8 mouse cellular contexts compared by ENCODE assay signal in genomic region chr11:3982275-3983209, GRCm38 (mm10). TPM values are rescaled to one million over a fixed set of nuclear protein-coding genes. Genes with fewer than 3 reads are reported as not detected.
DNase-seq lines count a peak whose midpoint lies in the region; ATAC-seq and TF ChIP-seq lines count a peak whose summit lies in the region.
"Had no signal": no experiment of that assay in that cellular context is flagged by ENCODE, and none has a peak within 500 bp of the region (broad histone marks: within the 10 kb centered on the region; RNA-seq: fewer than 3 reads in every experiment).

No protein-coding gene starts in this region.

- H3K27ac ChIP-seq in lung, embryonic 16.5 days (ENCODE audit: low read length): no peak overlapping the region; the same call in 1 of the 2 replicates
- H3K27ac ChIP-seq in hindbrain, embryonic 16.5 days (ENCODE audit: low read depth, low read length): peak overlapping the region; percentile 54; the same call in 1 of the 2 replicates
- peak overlapping the region; percentile 6; the same call in 1 of the 2 replicates for H3K27ac ChIP-seq in limb, embryonic 13.5 days
- peak overlapping the region; percentile 84 for H3K27ac ChIP-seq in stomach, embryonic 16.5 days (ENCODE audit: low read length)

- H3K36me3 ChIP-seq in lung, embryonic 16.5 days (ENCODE audit: control insufficient read depth, insufficient read depth, low read length): peaks cover 15% of the 10 kb centered on the region
- peaks cover 18% of the 10 kb centered on the region for H3K36me3 ChIP-seq in hindbrain, embryonic 16.5 days (ENCODE audit: control insufficient read depth, insufficient read depth, low read length)
- H3K36me3 ChIP-seq in limb, embryonic 13.5 days: peaks cover 37% of the 10 kb centered on the region
- H3K36me3 ChIP-seq in stomach, embryonic 16.5 days (ENCODE audit: control insufficient read depth, insufficient read depth, low read length): peaks cover 5% of the 10 kb centered on the region; the same call in 1 of the 2 replicates

- H3K9me3 ChIP-seq in lung, embryonic 16.5 days (ENCODE audit: control insufficient read depth, low read length): no peaks in the 10 kb centered on the region
- H3K9me3 ChIP-seq in hindbrain, embryonic 16.5 days (ENCODE audit: control insufficient read depth, low read length): no peaks in the 10 kb centered on the region
- H3K9me3 ChIP-seq in limb, embryonic 13.5 days: no peaks in the 10 kb centered on the region
- H3K9me3 ChIP-seq in stomach, embryonic 16.5 days (replicated peaks; ENCODE audit: control insufficient read depth, low read length): no peaks in the 10 kb centered on the region

- no peak for DNase-seq in lung, adult 2 months
- no peak for DNase-seq in cerebellum, adult 18-20 months
- no peak for DNase-seq in natural killer cell, adult 2 months (ENCODE audit: low spot score in 2 of 2)

- no peak for ATAC-seq in lung, embryonic 16.5 days (ENCODE audit: low read depth)
- ATAC-seq in hindbrain, embryonic 16.5 days: no peak; the same call in 1 of the 2 replicates
- ATAC-seq in limb, embryonic 13.5 days (ENCODE audit: low FRiP score, low read depth): no peak
- peak; percentile 15; the same call in 1 of the 2 replicates for ATAC-seq in stomach, embryonic 16.5 days (ENCODE audit: insufficient read depth, low FRiP score)

- H3K27me3 ChIP-seq in lung, embryonic 16.5 days (ENCODE audit: control insufficient read depth, insufficient read depth, low read depth, low read length): peaks cover 24% of the 10 kb centered on the region
- H3K27me3 ChIP-seq in hindbrain, embryonic 16.5 days (replicated peaks; ENCODE audit: control insufficient read depth, insufficient read depth, low read length): no peaks in the 10 kb centered on the region
- H3K27me3 ChIP-seq in limb, embryonic 13.5 days: peaks cover 13% of the 10 kb centered on the region
- peaks cover 12% of the 10 kb centered on the region for H3K27me3 ChIP-seq in stomach, embryonic 16.5 days (ENCODE audit: control insufficient read depth, insufficient read depth, low read length)

- no peak overlapping the region for H3K9ac ChIP-seq in lung, embryonic 16.5 days (ENCODE audit: low read length)
- no peak overlapping the region for H3K9ac ChIP-seq in hindbrain, embryonic 16.5 days (ENCODE audit: low read depth, low read length)
- no peak overlapping the region for H3K9ac ChIP-seq in limb, embryonic 13.5 days
- H3K9ac ChIP-seq in stomach, embryonic 16.5 days (ENCODE audit: low read length): peak overlapping the region; percentile 70

- TF ChIP-seq CTCF in lung, adult 2 months (IDR thresholded peaks at IDR 0.05; ENCODE audit: insufficient read depth, low read length): no peak

- H3K4me1 ChIP-seq in lung, embryonic 16.5 days (replicated peaks; ENCODE audit: control insufficient read depth, insufficient read depth, low read length): peaks cover 9% of the 10 kb centered on the region; the same call in 1 of the 2 replicates
- no peaks in the 10 kb centered on the region for H3K4me1 ChIP-seq in lung, adult 2 months (ENCODE audit: control insufficient read depth, insufficient read depth, low read length)
- peaks cover 11% of the 10 kb centered on the region; the same call in 1 of the 2 replicates for H3K4me1 ChIP-seq in hindbrain, embryonic 16.5 days (ENCODE audit: control insufficient read depth, insufficient read depth, low read depth, low read length)
- H3K4me1 ChIP-seq in limb, embryonic 13.5 days: peaks cover 18% of the 10 kb centered on the region
- 0 out of 2 replicates have a peak, but pooled peaks cover 4% of the 10 kb centered on the region for H3K4me1 ChIP-seq in stomach, embryonic 16.5 days (ENCODE audit: control insufficient read depth, insufficient read depth, low read length)

- 56% methylated on average over 7 of the region's 7 CpGs for WGBS in lung, embryonic 16.5 days
- WGBS in lung, adult 2 months: 69% methylated on average over 7 of the region's 7 CpGs
- WGBS in hindbrain, embryonic 16.5 days: 53% methylated on average over 7 of the region's 7 CpGs
- WGBS in limb, embryonic 13.5 days: 72% methylated on average over 7 of the region's 7 CpGs
- WGBS in stomach, embryonic 16.5 days: 52% methylated on average over 7 of the region's 7 CpGs

- TF ChIP-seq POLR2A in lung, adult 2 months (IDR thresholded peaks at IDR 0.05; ENCODE audit: borderline replicate concordance, extremely low read depth, low read depth, low read length): no peak

- H3K4me2 ChIP-seq in lung, embryonic 16.5 days (ENCODE audit: low read depth, low read length): peak overlapping the region; percentile 55; the same call in 1 of the 2 replicates
- peak overlapping the region; percentile 77 for H3K4me2 ChIP-seq in hindbrain, embryonic 16.5 days (ENCODE audit: low read length)
- no peak overlapping the region for H3K4me2 ChIP-seq in limb, embryonic 13.5 days (replicated peaks)
- peak overlapping the region; percentile 57 for H3K4me2 ChIP-seq in stomach, embryonic 16.5 days (ENCODE audit: low read depth, low read length)

- no peak overlapping the region for H3K4me3 ChIP-seq in lung, embryonic 16.5 days (ENCODE audit: low read length)
- no peak overlapping the region for H3K4me3 ChIP-seq in lung, adult 2 months (replicated peaks; ENCODE audit: extremely low read depth, low read depth, low read length)
- peak overlapping the region; percentile 47; the same call in 1 of the 2 replicates for H3K4me3 ChIP-seq in hindbrain, embryonic 16.5 days (ENCODE audit: low read length)
- no peak overlapping the region for H3K4me3 ChIP-seq in limb, embryonic 13.5 days
- peak overlapping the region; percentile 52 for H3K4me3 ChIP-seq in stomach, embryonic 16.5 days (replicated peaks; ENCODE audit: low read length)

RNA-seq across cellular contexts. Expression of gene Gal3st1, which starts 0.9 kb away (rescaled TPM):
- polyA plus RNA-seq in lung, embryonic 16.5 days (2015; fragmentation: Nextera tagmentation; extraction: Ambion mirVana): 9.5 and 10.0 TPM in 2 replicates
- polyA plus RNA-seq in lung, adult 2 months (2012; rRNA removed): 32.1 and 33.3 TPM in 2 replicates
- 11.3 and 11.6 TPM in 2 replicates for polyA plus RNA-seq in hindbrain, embryonic 16.5 days (2015; fragmentation: Nextera tagmentation; extraction: Ambion mirVana)
- polyA plus RNA-seq in limb, embryonic 13.5 days (2015; fragmentation: Nextera tagmentation; extraction: Ambion mirVana): 4.2 and 4.5 TPM in 2 replicates
- 18.1 and 20.7 TPM in 2 replicates for polyA plus RNA-seq in stomach, embryonic 16.5 days (2015; fragmentation: Nextera tagmentation; extraction: Ambion mirVana)

RNA-seq across cellular contexts. Expression of gene 4930556J24Rik, which starts 6.0 kb away (rescaled TPM):
- polyA plus RNA-seq in lung, embryonic 16.5 days (2015; fragmentation: Nextera tagmentation; extraction: Ambion mirVana): 0.24 and 0.38 TPM in 2 replicates
- polyA plus RNA-seq in lung, adult 2 months (2012; rRNA removed): not detected in 2 replicates
- polyA plus RNA-seq in hindbrain, embryonic 16.5 days (2015; fragmentation: Nextera tagmentation; extraction: Ambion mirVana): not detected in 2 replicates
- 0.32 and 0.37 TPM in 2 replicates for polyA plus RNA-seq in limb, embryonic 13.5 days (2015; fragmentation: Nextera tagmentation; extraction: Ambion mirVana)
- polyA plus RNA-seq in stomach, embryonic 16.5 days (2015; fragmentation: Nextera tagmentation; extraction: Ambion mirVana): 0.12 and 0.20 TPM in 2 replicates
- polyA plus RNA-seq: embryonic facial prominence, embryonic 11.5 days had no signal

RNA-seq across cellular contexts. Expression of gene Pes1, which starts 18.8 kb away (rescaled TPM):
- 76.6 and 78.0 TPM in 2 replicates for polyA plus RNA-seq in lung, embryonic 16.5 days (2015; fragmentation: Nextera tagmentation; extraction: Ambion mirVana)
- polyA plus RNA-seq in lung, adult 2 months (2012; rRNA removed): 25.9 and 33.9 TPM in 2 replicates
- 52.4 and 55.3 TPM in 2 replicates for polyA plus RNA-seq in hindbrain, embryonic 16.5 days (2015; fragmentation: Nextera tagmentation; extraction: Ambion mirVana)
- 81.6 and 84.6 TPM in 2 replicates for polyA plus RNA-seq in limb, embryonic 13.5 days (2015; fragmentation: Nextera tagmentation; extraction: Ambion mirVana)
- polyA plus RNA-seq in stomach, embryonic 16.5 days (2015; fragmentation: Nextera tagmentation; extraction: Ambion mirVana): 73.8 and 79.0 TPM in 2 replicates

RNA-seq across cellular contexts. Expression of gene Sec14l4, which starts 48.7 kb away (rescaled TPM):
- 24.1 and 29.7 TPM in 2 replicates for polyA plus RNA-seq in lung, embryonic 16.5 days (2015; fragmentation: Nextera tagmentation; extraction: Ambion mirVana)
- polyA plus RNA-seq in lung, adult 2 months (2012; rRNA removed): 41.0 and 56.3 TPM in 2 replicates
- polyA plus RNA-seq in hindbrain, embryonic 16.5 days (2015; fragmentation: Nextera tagmentation; extraction: Ambion mirVana): not detected in 2 replicates
- 0.09 TPM in 2 replicates for polyA plus RNA-seq in limb, embryonic 13.5 days (2015; fragmentation: Nextera tagmentation; extraction: Ambion mirVana)
- 1.1 and 1.4 TPM in 2 replicates for polyA plus RNA-seq in stomach, embryonic 16.5 days (2015; fragmentation: Nextera tagmentation; extraction: Ambion mirVana)
- polyA plus RNA-seq: embryonic facial prominence, embryonic 11.5 days had no signal

RNA-seq across cellular contexts. Expression of gene Tcn2, which starts 50.6 kb away (rescaled TPM):
- polyA plus RNA-seq in lung, embryonic 16.5 days (2015; fragmentation: Nextera tagmentation; extraction: Ambion mirVana): 69.7 and 70.1 TPM in 2 replicates
- 207 and 208 TPM in 2 replicates for polyA plus RNA-seq in lung, adult 2 months (2012; rRNA removed)
- 29.9 and 30.8 TPM in 2 replicates for polyA plus RNA-seq in hindbrain, embryonic 16.5 days (2015; fragmentation: Nextera tagmentation; extraction: Ambion mirVana)
- 44.1 and 46.0 TPM in 2 replicates for polyA plus RNA-seq in limb, embryonic 13.5 days (2015; fragmentation: Nextera tagmentation; extraction: Ambion mirVana)
- polyA plus RNA-seq in stomach, embryonic 16.5 days (2015; fragmentation: Nextera tagmentation; extraction: Ambion mirVana): 49.9 and 52.4 TPM in 2 replicates

Comparison
In these comparisons a context has a peak if more than half of its experiments do, and no peak if none do; other contexts are left out.
1. H3K4me3 ChIP-seq: peak in hindbrain, embryonic 16.5 days (single experiment) and stomach, embryonic 16.5 days (single experiment); none in lung, embryonic 16.5 days (single experiment), lung, adult 2 months (single experiment) and limb, embryonic 13.5 days (single experiment).